Mouse (Mus musculus) MEL (cell line): ENCODE data around the gene Odf4. TPM values are rescaled to one million over a fixed set of nuclear protein-coding genes. Genes with fewer than 3 reads are reported as not detected.

ENCODE experiments used
- DNase-seq: peaks from one replicate; pipeline ENCODE4 v3.0.0; 2011; ENCODE audit warnings: low read depth, low spot score
- H3K27ac ChIP-seq: 2 replicates; pipeline ENCODE4 v1.5.1; 2012; ENCODE audit warnings: low read depth, mild to moderate bottlenecking, control low read depth, low read length, moderate library complexity; ENCODE audit not compliant: control insufficient read depth
- H3K27me3 ChIP-seq, 2 experiments: fragments of 150-350 bp in 1 of 2; sonication (generic) in 1 of 2; 2 replicates each; pipeline ENCODE4 v1.6.1; 2012; ENCODE audit warnings: low read length in 2 of 2, mild to moderate bottlenecking in 2 of 2, improper control_type of control experiment in 1 of 2, moderate library complexity in 1 of 2; ENCODE audit not compliant: insufficient read depth in 2 of 2, control insufficient read depth in 1 of 2
- H3K36me3 ChIP-seq, 2 experiments: 2 replicates each; pipeline ENCODE4 v1.6.1; 2012 to 2014; ENCODE audit warnings: low read length in 2 of 2, improper control_type of control experiment in 1 of 2, inconsistent platforms in 1 of 2, mild to moderate bottlenecking in 1 of 2; ENCODE audit not compliant: insufficient read depth in 2 of 2, control insufficient read depth in 1 of 2
- H3K4me1 ChIP-seq, 2 experiments: fragments of 150-350 bp in 1 of 2; sonication (generic) in 1 of 2; 2 replicates each; pipeline ENCODE4 v1.6.1; 2012; ENCODE audit warnings: low read length in 2 of 2, improper control_type of control experiment in 1 of 2, mild to moderate bottlenecking in 1 of 2; ENCODE audit not compliant: insufficient read depth in 2 of 2, control insufficient read depth in 1 of 2
- H3K4me3 ChIP-seq, 2 experiments: fragments of 150-350 bp in 1 of 2; sonication (generic) in 1 of 2; 2 replicates each; pipeline ENCODE4 v1.5.1; 2012; ENCODE audit warnings: low read depth in 2 of 2, low read length in 2 of 2, mild to moderate bottlenecking in 2 of 2, moderate library complexity in 2 of 2, control low read depth in 1 of 2, improper control_type of control experiment in 1 of 2; ENCODE audit not compliant: control insufficient read depth in 1 of 2, insufficient read depth in 1 of 2
- H3K79me2 ChIP-seq: 2 replicates; pipeline ENCODE4 v1.6.1; 2012; ENCODE audit warnings: mild to moderate bottlenecking, low read length, moderate library complexity; ENCODE audit not compliant: control insufficient read depth, poor library complexity, insufficient read depth
- H3K9ac ChIP-seq: 2 replicates; pipeline ENCODE4 v1.6.1; 2012; ENCODE audit warnings: low read depth, mild to moderate bottlenecking, control low read depth, low read length, moderate library complexity; ENCODE audit not compliant: control insufficient read depth, poor library complexity, severe bottlenecking
- H3K9me3 ChIP-seq: fragments of 150-350 bp; sonication (generic); replicated peaks from 2 replicates; pipeline ENCODE4 v1.6.1; 2012; ENCODE audit warnings: mild to moderate bottlenecking, low read length, improper control_type of control experiment, moderate library complexity; ENCODE audit not compliant: insufficient read depth
- BHLHE40 ChIP-seq: IDR thresholded peaks from 2 replicates; pipeline ENCODE4 v1.6.1; 2012; ENCODE audit warnings: low read depth, mild to moderate bottlenecking, inconsistent platforms, low read length, improper control_type of control experiment, borderline replicate concordance
- CHD2 ChIP-seq: IDR thresholded peaks from 2 replicates; pipeline ENCODE4 v1.6.1; 2011; ENCODE audit warnings: low read length, improper control_type of control experiment
- E2F4 ChIP-seq: IDR thresholded peaks from 2 replicates; pipeline ENCODE4 v1.6.1; 2011; ENCODE audit warnings: low read depth, low read length, improper control_type of control experiment, borderline replicate concordance
- EP300 ChIP-seq, 2 experiments: IDR thresholded peaks; 2 replicates each; pipeline ENCODE4 v1.6.1; 2011; ENCODE audit warnings: improper control_type of control experiment in 2 of 2, low read length in 2 of 2, low read depth in 1 of 2, mild to moderate bottlenecking in 1 of 2
- GABPA ChIP-seq: IDR thresholded peaks from 2 replicates; pipeline ENCODE4 v1.6.1; 2012; ENCODE audit warnings: low read depth, mild to moderate bottlenecking, inconsistent platforms, low read length, improper control_type of control experiment, moderate library complexity
- GATA1 ChIP-seq: IDR thresholded peaks from 2 replicates; pipeline ENCODE4 v1.6.1; 2011; ENCODE audit warnings: low read depth, low read length, improper control_type of control experiment
- HCFC1 ChIP-seq: IDR thresholded peaks from 2 replicates; pipeline ENCODE4 v1.6.1; 2012; ENCODE audit warnings: low read depth, mild to moderate bottlenecking, inconsistent platforms, low read length, improper control_type of control experiment, moderate library complexity
- MAFK ChIP-seq: IDR thresholded peaks from 2 replicates; pipeline ENCODE4 v1.6.1; 2011; ENCODE audit warnings: low read depth, mild to moderate bottlenecking, low read length, improper control_type of control experiment, borderline replicate concordance
- MEF2A ChIP-seq: IDR thresholded peaks from 2 replicates; pipeline ENCODE4 v1.6.1; 2014; ENCODE audit warnings: low read depth, mild to moderate bottlenecking, inconsistent platforms, low read length, improper control_type of control experiment; ENCODE audit not compliant: poor library complexity, insufficient replicate concordance, severe bottlenecking; ENCODE audit errors: extremely low read depth
- MYC ChIP-seq: IDR thresholded peaks from 2 replicates; pipeline ENCODE4 v1.6.1; 2011; ENCODE audit warnings: low read depth, mild to moderate bottlenecking, low read length, improper control_type of control experiment, moderate library complexity
- RAD21 ChIP-seq: IDR thresholded peaks from 2 replicates; pipeline ENCODE4 v1.6.1; 2011; ENCODE audit warnings: mild to moderate bottlenecking, low read depth, low read length, improper control_type of control experiment
- TBP ChIP-seq: IDR thresholded peaks from 2 replicates; pipeline ENCODE4 v1.8.0; 2011; ENCODE audit warnings: low read depth, low read length, improper control_type of control experiment
- ZMIZ1 ChIP-seq: IDR thresholded peaks from 2 replicates; pipeline ENCODE4 v1.6.1; 2012; ENCODE audit warnings: low read depth, mild to moderate bottlenecking, inconsistent platforms, low read length, improper control_type of control experiment, moderate library complexity
- ZNF384 ChIP-seq: IDR thresholded peaks from 2 replicates; pipeline ENCODE4 v1.6.1; 2012; ENCODE audit warnings: low read depth, mild to moderate bottlenecking, inconsistent platforms, low read length, improper control_type of control experiment
- polyA plus RNA-seq, 2 experiments: library from polyadenylated mRNA; stranded (reverse) in 1 of 2; unstranded in 1 of 2; fragments of >175 nt in 1 of 2; fragments of >200 nt in 1 of 2; gene quantifications; 2 replicates each; pipeline versions ENCODE4 v1.2.1 to v1.2.4; 2012; ENCODE audit warnings: low replicate concordance in 2 of 2, low read depth in 1 of 2; ENCODE audit not compliant: insufficient read length in 2 of 2, insufficient read depth in 1 of 2, missing spikeins in 1 of 2
- total RNA-seq: library from RNA; depleted of rRNA; stranded (reverse); fragments of 300-350 nt; gene quantifications from 2 replicates; pipeline ENCODE4 v1.2.3, GENCODE M21; 2012

Odf4 gene
- total and polyA plus RNA-seq, 3 experiments: not detected

- TF ChIP-seq GABPA: no peak
- TF ChIP-seq CHD2: no peak
- no peak for TF ChIP-seq MEF2A
- TF ChIP-seq E2F4: no peak
- peak; percentile 87; the same call in 1 of the 2 replicates for TF ChIP-seq MYC
- TF ChIP-seq GATA1: no peak
- no peak for TF ChIP-seq EP300 (IDR thresholded peaks at IDR 0.05; ENCODE audit: low read depth in 1 of 2, low read length in 2 of 2)
- TF ChIP-seq BHLHE40: 0 out of 2 replicates have a peak, but pooled peaks have one; percentile 44
- TF ChIP-seq ZNF384: peak; percentile 81
- 0 out of 2 replicates have a peak, but pooled peaks have one; percentile 56 for TF ChIP-seq MAFK
- TF ChIP-seq, all 39 proteins: peak for 14
These were observed 39.0 kb upstream of the Odf4 start (continued) for GRCm38 (mm10) chr11:68965845-68966244.

GRCm38 (mm10) chr11:68965050-68965449 is 38.2 kb upstream of the Odf4 start:
- Histone ChIP-seq H3K27me3 (no peaks in the 10 kb centered on the region), H3K9ac (no peak overlapping the region), H3K36me3 (peaks cover 0 to 2% of the 10 kb centered on the region in 2 experiments; a peak in 2 of 4 replicates), H3K4me1 (peaks cover 0 to 22% of the 10 kb centered on the region in 2 experiments; a peak in 3 of 4 replicates), H3K4me3 (no peak overlapping the region), H3K27ac (no peak overlapping the region), H3K9me3 (no peaks in the 10 kb centered on the region), H3K79me2 (no peaks in the 10 kb centered on the region; the same call in 1 of the 2 replicates)
- DNase-seq: peak; percentile 46
- peak; percentile 93 for TF ChIP-seq TBP
- no peak for TF ChIP-seq HCFC1
- TF ChIP-seq ZMIZ1: no peak

GRCm38 (mm10) chr11:68963405-68963804 is 36.5 kb upstream of the Odf4 start:
- H3K9me3 ChIP-seq: no peaks in the 10 kb centered on the region
- H3K4me3 ChIP-seq: no peak overlapping the region
- no peaks in the 10 kb centered on the region for H3K27me3 ChIP-seq
- no peaks in the 10 kb centered on the region; the same call in 1 of the 2 replicates for H3K79me2 ChIP-seq
- peaks cover 0 to 16% of the 10 kb centered on the region in 2 experiments; a peak in 3 of 4 replicates for H3K4me1 ChIP-seq
- H3K27ac ChIP-seq: no peak overlapping the region
- peaks cover 0 to 2% of the 10 kb centered on the region in 2 experiments; a peak in 2 of 4 replicates for H3K36me3 ChIP-seq
- TF ChIP-seq RAD21: no peak
- H3K9ac ChIP-seq: no peak overlapping the region
- DNase-seq: no peak
